Mouse (Mus musculus): ENCODE results near the gene Map3k20. TPM values are rescaled to one million over a fixed set of nuclear protein-coding genes. Genes with fewer than 3 reads are reported as not detected.

Map3k20 gene
- polyA plus RNA-seq, 1 experiment from 2014 or later: 8.2 TPM

GRCm38 (mm10) chr2:72284689-72285088 lies 748 bp upstream of the Map3k20 start:
- H3K27me3 ChIP-seq (ENCODE audit: low read depth, poor library complexity, severe bottlenecking): peaks cover 18% of the 10 kb centered on the region
- H3K4me1 ChIP-seq: peaks cover 10% of the 10 kb centered on the region
- WGBS: 80% methylated on average over 7 of the region's 7 CpGs
- no peak overlapping the region for H3K27ac ChIP-seq (replicated peaks)
- H3K36me3 ChIP-seq: no peaks in the 10 kb centered on the region
- no peak overlapping the region for H3K4me3 ChIP-seq
- no peaks in the 10 kb centered on the region for H3K9me3 ChIP-seq (replicated peaks)
- DNase-seq (ENCODE audit: low spot score): no peak

- H3K27ac ChIP-seq (replicated peaks): peak overlapping the region; percentile 90
- H3K9me3 ChIP-seq (replicated peaks): no peaks in the 10 kb centered on the region
- H3K27me3 ChIP-seq (ENCODE audit: low read depth, poor library complexity, severe bottlenecking): peaks cover 18% of the 10 kb centered on the region
- DNase-seq (ENCODE audit: low spot score): peak; percentile 59
- H3K36me3 ChIP-seq: no peaks in the 10 kb centered on the region
- peaks cover 10% of the 10 kb centered on the region for H3K4me1 ChIP-seq
- H3K4me3 ChIP-seq: peak overlapping the region; percentile 78
- 3% methylated on average over 42 of the region's 60 CpGs for WGBS
Observed at GRCm38 (mm10) chr2:72285888-72286661, 638 bp downstream of the Map3k20 start.

GRCm38 (mm10) chr2:72287142-72287541 lies 1.7 kb downstream of the Map3k20 start:
- H3K4me3 ChIP-seq: no peak overlapping the region

GRCm38 (mm10) chr2:72288932-72289534 lies 3.6 kb downstream of the Map3k20 start:
- 89% methylated on average over 11 of the region's 11 CpGs for WGBS
- Histone ChIP-seq H3K27me3 (ENCODE audit: low read depth, poor library complexity, severe bottlenecking) (peaks cover 13% of the 10 kb centered on the region), H3K4me1 (peaks cover 10% of the 10 kb centered on the region), H3K4me3 (no peak overlapping the region), H3K9me3 (replicated peaks) (no peaks in the 10 kb centered on the region), H3K36me3 (no peaks in the 10 kb centered on the region), H3K27ac (replicated peaks) (no peak overlapping the region)
- DNase-seq (ENCODE audit: low spot score): no peak

More at GRCm38 (mm10) chr2:72287142-72287541, 1.7 kb downstream of the Map3k20 start:
- Histone ChIP-seq H3K4me1 (peaks cover 10% of the 10 kb centered on the region), H3K36me3 (no peaks in the 10 kb centered on the region), H3K27ac (replicated peaks) (no peak overlapping the region), H3K27me3 (ENCODE audit: low read depth, poor library complexity, severe bottlenecking) (peaks cover 18% of the 10 kb centered on the region), H3K9me3 (replicated peaks) (no peaks in the 10 kb centered on the region)
- DNase-seq (ENCODE audit: low spot score): no peak
- 77% methylated on average over 4 of the region's 4 CpGs for WGBS

- Histone ChIP-seq H3K4me1 (0 out of 2 replicates have a peak, but pooled peaks cover 4% of the 10 kb centered on the region), H3K36me3 (no peaks in the 10 kb centered on the region), H3K4me3 (no peak overlapping the region), H3K27ac (replicated peaks) (no peak overlapping the region), H3K9me3 (replicated peaks) (no peaks in the 10 kb centered on the region), H3K27me3 (ENCODE audit: low read depth, poor library complexity, severe bottlenecking) (no peaks in the 10 kb centered on the region)
- WGBS: 64% methylated on average over 1 of the region's 1 CpGs
- DNase-seq (ENCODE audit: low spot score): no peak
Observed at GRCm38 (mm10) chr2:72291103-72291502, 5.7 kb downstream of the Map3k20 start.

- Histone ChIP-seq H3K36me3 (no peaks in the 10 kb centered on the region), H3K4me1 (no peaks in the 10 kb centered on the region), H3K27ac (replicated peaks) (no peak overlapping the region), H3K9me3 (replicated peaks) (no peaks in the 10 kb centered on the region), H3K4me3 (no peak overlapping the region), H3K27me3 (ENCODE audit: low read depth, poor library complexity, severe bottlenecking) (no peaks in the 10 kb centered on the region)
- WGBS: 93% methylated on average over 8 of the region's 8 CpGs
- DNase-seq (ENCODE audit: low spot score): no peak
Observed at GRCm38 (mm10) chr2:72292573-72292972, 7.1 kb downstream of the Map3k20 start.

GRCm38 (mm10) chr2:72294994-72295393 lies 9.6 kb downstream of the Map3k20 start:
- Histone ChIP-seq H3K9me3 (replicated peaks) (no peaks in the 10 kb centered on the region), H3K4me1 (no peaks in the 10 kb centered on the region), H3K27me3 (ENCODE audit: low read depth, poor library complexity, severe bottlenecking) (no peaks in the 10 kb centered on the region), H3K4me3 (no peak overlapping the region), H3K27ac (replicated peaks) (no peak overlapping the region), H3K36me3 (no peaks in the 10 kb centered on the region)
- DNase-seq (ENCODE audit: low spot score): no peak
- 74% methylated on average over 6 of the region's 6 CpGs for WGBS

GRCm38 (mm10) chr2:72296984-72297715 lies 11.7 kb downstream of the Map3k20 start:
- no peak for DNase-seq (ENCODE audit: low spot score)
- H3K27ac ChIP-seq (replicated peaks): no peak overlapping the region
- no peaks in the 10 kb centered on the region for H3K36me3 ChIP-seq
- no peaks in the 10 kb centered on the region for H3K9me3 ChIP-seq (replicated peaks)
- WGBS: 88% methylated on average over 10 of the region's 10 CpGs
- H3K4me3 ChIP-seq: no peak overlapping the region
- no peaks in the 10 kb centered on the region for H3K4me1 ChIP-seq
- H3K27me3 ChIP-seq (ENCODE audit: low read depth, poor library complexity, severe bottlenecking): no peaks in the 10 kb centered on the region

- H3K4me3 ChIP-seq: no peak overlapping the region
- no peaks in the 10 kb centered on the region for H3K9me3 ChIP-seq (replicated peaks)
- no peaks in the 10 kb centered on the region for H3K27me3 ChIP-seq (ENCODE audit: low read depth, poor library complexity, severe bottlenecking)
- no peak for DNase-seq (ENCODE audit: low spot score)
- H3K36me3 ChIP-seq: no peaks in the 10 kb centered on the region
- H3K4me1 ChIP-seq: no peaks in the 10 kb centered on the region
- H3K27ac ChIP-seq (replicated peaks): no peak overlapping the region
- 73% methylated on average over 10 of the region's 10 CpGs for WGBS
Observed at GRCm38 (mm10) chr2:72297716-72298082, 12.3 kb downstream of the Map3k20 start.

GRCm38 (mm10) chr2:72298406-72298805 lies 13.0 kb downstream of the Map3k20 start:
- Histone ChIP-seq H3K9me3 (replicated peaks) (no peaks in the 10 kb centered on the region), H3K27me3 (ENCODE audit: low read depth, poor library complexity, severe bottlenecking) (no peaks in the 10 kb centered on the region), H3K4me1 (no peaks in the 10 kb centered on the region), H3K36me3 (no peaks in the 10 kb centered on the region), H3K4me3 (no peak overlapping the region), H3K27ac (replicated peaks) (no peak overlapping the region)
- WGBS: 62% methylated on average over 4 of the region's 4 CpGs
- no peak for DNase-seq (ENCODE audit: low spot score)

GRCm38 (mm10) chr2:72301194-72301916 lies 15.9 kb downstream of the Map3k20 start:
- H3K27me3 ChIP-seq (ENCODE audit: low read depth, poor library complexity, severe bottlenecking): no peaks in the 10 kb centered on the region
- DNase-seq (ENCODE audit: low spot score): no peak
- H3K36me3 ChIP-seq: peaks cover 10% of the 10 kb centered on the region
- H3K27ac ChIP-seq (replicated peaks): no peak overlapping the region
- WGBS: 92% methylated on average over 9 of the region's 9 CpGs
- no peak overlapping the region for H3K4me3 ChIP-seq
- H3K4me1 ChIP-seq: no peaks in the 10 kb centered on the region
- 0 out of 2 replicates have a peak, but pooled peaks cover 4% of the 10 kb centered on the region for H3K9me3 ChIP-seq (replicated peaks)

- 95% methylated on average over 7 of the region's 7 CpGs for WGBS
- no peak for DNase-seq (ENCODE audit: low spot score)
- no peak overlapping the region for H3K4me3 ChIP-seq
- H3K4me1 ChIP-seq: no peaks in the 10 kb centered on the region
- H3K27me3 ChIP-seq (ENCODE audit: low read depth, poor library complexity, severe bottlenecking): no peaks in the 10 kb centered on the region
- 0 out of 2 replicates have a peak, but pooled peaks cover 4% of the 10 kb centered on the region for H3K9me3 ChIP-seq (replicated peaks)
- H3K36me3 ChIP-seq: peaks cover 10% of the 10 kb centered on the region
- no peak overlapping the region for H3K27ac ChIP-seq (replicated peaks)
Observed at GRCm38 (mm10) chr2:72305738-72306137, 20.3 kb downstream of the Map3k20 start.
